Mouse (Mus musculus): ENCODE data around the gene Ostf1. TPM values are rescaled to one million over a fixed set of nuclear protein-coding genes. Genes with fewer than 3 reads are reported as not detected.

Gene Ostf1
- total RNA-seq (2023): 91.5 TPM

GRCm38 (mm10) chr19:18631644-18632219 lies at the start of gene Ostf1, which contains the start of gene Nmrk1:
Gene Ostf1, minus strand, starts transcription at chr19:18631823.
Gene Nmrk1, plus strand, starts transcription at chr19:18631950.

GRCm38 (mm10) chr19:18670608-18671007 lies 39.0 kb upstream of the Ostf1 start, which contains the start of gene Carnmt1:
Gene Carnmt1, plus strand, starts transcription at chr19:18670764.

Other genes with a start within 250 kb of the Ostf1 start
- 8.6 TPM for gene Nmrk1, start 127 bp upstream of the Ostf1 start, total RNA-seq (2023)
- 10.6 TPM for gene Carnmt1, start 38.9 kb upstream of the Ostf1 start, total RNA-seq (2023)
- 10.7 TPM for gene D030056L22Rik, start 81.4 kb upstream of the Ostf1 start, total RNA-seq (2023)
- not detected for gene Trpm6, start 118.2 kb upstream of the Ostf1 start, total RNA-seq (2023)

Data from CD4-positive naive resting alpha-beta T cell, adult 57 days (primary cell).